Mouse (Mus musculus) CD4-positive, CD25-positive, alpha-beta regulatory T cell, adult 4 months (primary cell): ENCODE measurements around the gene Samd10. TPM values are rescaled to one million over a fixed set of nuclear protein-coding genes. Genes with fewer than 3 reads are reported as not detected.

Experiments used
- ATAC-seq: one replicate; pipeline ENCODE4 v1.8.0; 2017
- polyA plus RNA-seq, 2 experiments: library from polyadenylated mRNA; unstranded; fragments of 100-300 nt; shearing (Covaris generic); gene quantifications; one replicate each; pipeline ENCODE4 v1.2.1; 2017

Samd10 gene
- polyA plus RNA-seq, 2 experiments from 2014 or later = 5.9 to 7.1 TPM

DNA sequence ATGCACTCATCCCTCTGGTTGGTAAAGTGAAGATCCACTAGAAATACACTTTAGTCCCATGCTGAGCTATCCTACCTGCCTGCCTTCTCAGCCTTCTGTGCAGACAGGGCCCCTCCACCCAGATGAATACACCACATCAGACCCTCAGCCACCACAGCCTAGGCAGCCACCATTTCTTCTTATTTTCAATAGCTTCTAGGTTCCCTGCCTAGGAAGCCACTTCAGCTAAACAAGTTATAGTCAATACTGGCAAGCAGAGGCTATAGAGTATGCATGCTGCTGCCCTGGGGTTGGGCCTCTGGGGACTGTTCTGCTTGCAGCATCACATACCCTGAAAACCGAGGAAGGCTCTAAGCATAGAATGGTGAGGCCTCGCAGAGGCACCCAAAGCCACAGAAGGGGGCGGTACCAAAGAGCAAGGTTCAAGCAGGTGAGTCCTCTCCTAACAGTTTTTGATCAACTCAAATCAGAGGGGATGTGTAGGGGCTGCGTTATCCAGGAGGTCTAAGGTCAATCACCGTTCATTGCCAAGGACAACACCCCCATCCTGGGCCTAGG is 7.4 kb downstream of the Samd10 start, which contains the start of gene Prpf6:
Gene Prpf6 (plus strand): TSS at position 341 of the 558 bp plus-strand sequence.
- ATAC-seq = peak; percentile 65

DNA sequence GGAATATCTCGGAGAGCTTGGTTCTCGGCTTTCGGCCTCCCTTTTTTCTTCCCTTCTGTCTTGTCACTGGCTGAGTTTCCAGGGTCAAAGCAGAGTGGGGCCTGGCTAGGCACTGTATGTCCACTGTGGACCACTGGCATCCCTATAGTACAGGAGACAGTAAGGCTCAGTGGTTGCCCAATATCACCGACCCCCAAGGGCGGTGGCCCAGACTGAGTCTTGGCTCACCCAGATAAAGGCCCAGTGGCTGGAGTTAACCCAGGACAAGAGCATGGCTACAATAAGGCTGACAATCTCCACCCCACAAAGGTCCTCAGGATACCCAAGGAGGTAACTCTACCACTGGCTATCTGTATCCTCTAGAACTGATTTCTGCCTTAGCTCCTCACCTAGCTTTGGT is 8.5 kb downstream of the Samd10 start:
- no peak for ATAC-seq

GRCm38 (mm10) chr2:181589732-181590105 is 9.3 kb downstream of the Samd10 start:
- no peak for ATAC-seq

- no peak for ATAC-seq
Measured at GRCm38 (mm10) chr2:181589011-181589731, 9.8 kb downstream of the Samd10 start.

DNA sequence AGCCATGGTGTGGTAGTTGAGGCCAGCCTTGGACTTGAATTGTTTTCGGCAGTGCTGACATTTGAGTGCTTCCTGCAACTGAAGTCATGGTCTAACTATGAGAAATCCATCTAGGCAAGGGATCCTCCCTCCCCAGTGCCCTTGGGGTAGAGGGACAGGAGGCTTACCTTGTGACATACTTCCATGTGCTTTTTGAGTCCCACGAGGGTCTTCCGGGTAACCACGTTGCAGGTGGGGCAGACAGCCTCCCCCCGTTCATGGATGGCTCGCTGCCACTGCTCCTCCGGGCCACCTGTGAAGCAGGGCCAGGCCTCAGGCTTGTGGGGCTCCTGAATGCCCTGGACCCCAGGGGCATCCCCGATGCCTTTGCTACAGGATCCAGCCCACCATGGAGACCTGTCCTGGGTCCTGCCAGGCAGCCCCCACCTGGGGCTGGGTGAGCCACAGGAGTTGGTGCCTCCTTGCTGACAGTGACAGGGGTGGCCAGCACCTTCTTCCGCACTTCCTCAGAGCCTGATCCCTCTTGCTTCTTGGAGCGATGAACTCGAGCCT is 10.7 kb downstream of the Samd10 start:
- ATAC-seq = no peak

- ATAC-seq = no peak
Measured at GRCm38 (mm10) chr2:181587796-181588195, 11.2 kb downstream of the Samd10 start.

- ATAC-seq = no peak
Measured at GRCm38 (mm10) chr2:181586124-181586523, 12.9 kb downstream of the Samd10 start.

DNA sequence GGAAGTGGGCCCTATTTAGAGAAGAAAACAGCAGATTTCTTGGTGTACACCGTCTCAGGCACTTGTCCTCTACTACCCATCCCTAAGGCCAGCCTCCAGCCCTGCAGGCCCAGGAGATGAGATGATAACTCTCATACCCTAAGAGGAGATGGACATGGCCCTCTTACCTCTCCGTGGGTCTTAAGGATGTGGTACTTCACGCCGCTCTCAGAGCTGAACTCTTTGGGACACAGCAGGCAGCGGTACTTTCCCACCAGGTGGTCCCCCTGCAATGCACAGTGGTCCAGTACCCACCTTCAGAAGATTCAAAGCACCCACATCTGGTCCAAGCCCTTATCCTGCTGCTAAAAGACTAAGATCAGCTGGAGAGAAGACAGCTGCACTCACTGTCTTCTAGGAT is 13.5 kb downstream of the Samd10 start:
- no peak for ATAC-seq

DNA sequence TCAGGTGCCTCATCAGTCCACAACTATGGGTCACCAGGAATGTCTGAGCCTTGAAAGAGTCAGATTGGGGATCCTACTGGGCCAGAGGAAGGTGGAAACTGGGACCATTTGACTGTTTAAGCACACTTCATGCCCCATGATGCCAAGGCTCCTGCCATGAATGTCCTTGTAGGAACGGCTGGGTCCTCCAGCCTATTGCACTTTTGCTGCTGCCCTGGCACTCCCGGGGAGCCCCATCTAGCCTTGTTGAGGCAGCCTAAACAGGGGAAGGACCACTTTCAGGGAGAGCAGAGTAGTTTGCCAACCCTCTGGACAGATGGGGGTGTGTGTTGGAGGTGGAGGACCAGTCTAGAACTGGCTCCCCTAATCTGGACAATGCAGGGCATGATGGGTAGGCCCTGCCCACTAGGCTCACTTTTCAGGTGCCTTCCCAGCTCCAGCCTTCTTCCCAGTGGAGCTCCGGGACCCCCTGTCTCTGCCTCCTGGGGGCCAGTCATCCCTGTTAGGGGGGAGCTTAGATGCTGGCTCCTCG is 14.5 kb downstream of the Samd10 start, which contains the start of gene Uckl1:
Gene Uckl1 (minus strand): TSS at position 482 of the 532 bp plus-strand sequence.
- ATAC-seq = no peak

DNA sequence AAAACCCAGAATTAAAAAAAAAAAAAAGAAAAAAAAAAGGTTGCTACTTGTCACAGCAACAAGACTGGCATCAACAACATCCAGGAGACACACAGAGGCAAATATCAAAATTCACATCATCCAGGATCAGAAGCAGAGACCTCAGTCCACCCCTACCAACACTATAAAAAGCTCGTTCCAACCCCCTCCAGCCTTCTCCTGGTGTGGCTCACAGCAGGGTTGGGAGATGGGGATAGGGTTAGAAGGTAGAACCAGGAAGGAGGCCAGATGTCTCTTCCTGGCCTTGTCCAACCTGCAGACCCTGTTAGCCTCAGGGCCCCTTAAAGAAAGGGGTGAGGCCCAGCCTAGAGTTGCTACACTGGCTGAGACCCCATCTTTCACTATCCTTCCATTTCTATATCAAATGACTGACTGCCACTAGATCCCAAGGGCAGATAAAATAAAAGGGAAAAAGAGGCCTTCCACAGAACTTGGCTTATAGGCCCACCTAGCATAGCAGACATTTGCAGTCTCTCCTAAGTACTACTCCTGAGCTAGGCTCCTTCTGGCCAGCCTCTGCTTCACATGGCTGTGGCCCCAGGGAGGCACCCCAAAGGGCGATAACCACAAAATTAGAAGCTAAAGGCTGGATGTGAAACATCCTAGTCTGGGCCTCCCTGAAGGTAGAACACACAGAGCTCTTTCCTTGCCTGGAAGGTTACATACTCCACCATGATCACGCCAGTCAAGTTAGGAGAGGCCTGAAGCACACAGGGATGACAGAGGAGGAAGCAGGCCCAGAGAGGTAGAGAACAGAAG is 15.4 kb downstream of the Samd10 start:
- no peak for ATAC-seq

- no peak for ATAC-seq
Measured at GRCm38 (mm10) chr2:181582939-181583338, 16.1 kb downstream of the Samd10 start.

DNA sequence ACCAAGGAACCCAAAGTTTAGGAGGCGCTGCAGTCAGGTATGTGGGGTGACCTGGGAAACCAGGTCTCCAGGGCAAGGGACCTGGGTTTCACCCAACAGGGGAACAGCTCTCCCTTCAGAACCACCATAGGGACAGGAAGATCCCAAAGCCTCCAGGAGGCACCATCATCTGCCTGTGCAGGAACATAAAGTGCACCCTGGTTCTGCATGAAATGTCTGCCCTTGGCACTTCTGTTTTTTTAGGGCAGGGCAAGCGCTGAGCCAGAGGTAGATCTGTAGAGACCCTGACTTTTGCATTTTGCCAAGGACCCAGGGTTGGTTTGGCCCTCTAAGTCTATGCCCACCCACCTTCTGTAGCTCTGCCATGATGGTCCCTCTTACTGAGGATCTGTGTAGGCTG is 16.7 kb downstream of the Samd10 start:
- no peak for ATAC-seq

DNA sequence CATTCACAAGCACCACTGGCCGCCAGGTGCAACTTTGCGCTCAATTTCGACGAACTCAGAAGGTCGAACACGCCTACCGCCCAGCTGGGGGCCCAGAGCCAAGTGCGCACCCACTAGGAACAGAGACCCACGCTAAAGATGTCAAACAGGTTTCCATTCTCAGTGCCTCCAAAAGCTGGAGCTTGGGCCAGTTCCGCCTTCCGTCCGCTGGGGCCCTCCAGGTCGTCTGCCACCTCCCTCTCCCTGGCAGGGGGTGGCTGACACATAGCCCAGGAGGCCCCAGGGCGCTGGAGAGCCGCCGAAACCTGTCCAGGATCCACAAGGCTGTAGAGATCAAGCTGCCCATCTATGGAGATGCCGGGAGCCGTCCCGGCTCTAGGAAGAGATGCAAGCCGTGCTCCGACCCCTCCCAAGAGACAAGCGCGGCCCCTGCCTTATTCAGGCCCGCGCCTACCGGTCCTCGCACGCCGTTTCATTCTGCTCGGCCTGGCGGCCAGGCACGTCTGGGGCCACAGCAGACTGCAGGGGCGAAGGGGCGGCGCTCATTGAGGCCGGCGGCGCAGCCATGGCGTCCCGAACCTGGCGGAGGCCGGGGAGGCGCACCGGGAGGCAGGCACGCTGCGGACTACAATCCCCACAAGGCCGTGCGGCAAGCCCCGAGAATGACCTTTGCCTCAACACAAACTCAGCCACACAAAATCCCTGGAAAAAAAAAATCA is 17.5 kb downstream of the Samd10 start:
- ATAC-seq = peak; percentile 76

GRCm38 (mm10) chr2:181581016-181581401 is 18.0 kb downstream of the Samd10 start:
- ATAC-seq = peak; percentile 90

- ATAC-seq = no peak
Measured at GRCm38 (mm10) chr2:181580131-181580772, 18.8 kb downstream of the Samd10 start.

DNA sequence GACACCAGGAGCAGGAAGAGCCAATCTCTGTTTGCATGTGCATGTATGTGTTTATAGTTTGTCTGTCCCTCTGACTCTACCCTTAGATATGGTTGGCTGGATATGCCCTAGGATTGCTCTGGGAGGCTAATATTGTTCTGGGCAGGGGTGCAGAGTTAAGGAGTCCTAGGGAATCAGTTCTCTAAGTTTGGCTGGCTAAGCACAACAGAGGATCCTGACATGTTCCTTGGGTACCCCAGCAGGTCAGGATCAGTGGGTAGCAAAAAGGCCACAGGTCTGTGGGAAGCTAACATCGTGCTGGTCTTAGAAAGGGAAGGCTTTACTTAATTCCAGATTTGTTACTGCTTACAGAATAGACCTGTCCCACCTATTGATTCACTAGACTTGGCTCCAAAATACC is 19.3 kb downstream of the Samd10 start:
- ATAC-seq = no peak

GRCm38 (mm10) chr2:181578790-181579618 is 20.0 kb downstream of the Samd10 start:
- ATAC-seq = no peak

DNA sequence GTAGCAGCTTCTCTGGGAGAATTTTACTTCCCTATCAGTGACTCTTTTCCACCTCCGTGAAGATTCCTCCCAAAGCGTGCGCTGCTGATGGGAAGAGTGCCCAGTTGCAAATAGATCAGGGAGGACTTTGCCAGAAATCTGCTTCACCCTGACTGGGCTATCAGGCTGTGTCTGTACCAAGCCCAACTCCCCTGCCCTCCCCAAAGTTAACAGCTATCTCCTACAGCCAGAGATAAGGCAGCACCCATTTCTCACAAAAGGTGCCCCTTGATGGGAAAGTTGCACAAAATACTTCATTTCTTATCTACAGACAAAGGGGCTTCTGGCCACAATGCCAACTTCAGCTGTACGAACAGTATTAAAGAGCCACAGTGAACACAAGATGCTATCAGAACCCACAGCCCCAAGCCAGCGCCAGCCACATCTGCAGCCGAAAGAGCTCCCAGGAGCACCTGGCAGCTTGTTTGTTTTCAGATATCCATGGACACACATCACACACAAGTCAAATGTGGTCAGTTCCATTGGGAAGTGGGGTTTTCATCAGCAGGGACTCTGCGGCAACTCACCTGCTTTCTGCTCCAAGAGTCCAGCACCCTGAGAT is 20.9 kb downstream of the Samd10 start:
- no peak for ATAC-seq

DNA sequence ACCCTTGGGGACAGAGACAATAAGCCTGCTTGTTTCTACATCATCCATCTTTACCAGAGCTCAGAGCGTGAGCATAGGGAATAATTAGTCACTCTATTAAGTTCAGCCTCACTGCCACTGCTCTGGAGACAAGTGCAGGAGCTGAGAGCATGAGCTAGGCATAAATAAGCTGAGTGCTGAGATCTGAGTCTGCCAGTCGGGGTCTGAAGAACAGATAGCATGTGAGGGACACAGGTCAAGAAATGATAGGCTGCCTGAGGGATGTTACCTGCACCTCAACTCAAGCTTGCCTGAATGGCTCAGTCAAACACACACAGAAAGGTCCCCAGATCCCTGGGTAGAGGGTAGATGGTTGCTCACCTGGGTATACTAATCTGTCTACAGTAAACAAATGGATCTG is 21.9 kb downstream of the Samd10 start:
- ATAC-seq = no peak

DNA sequence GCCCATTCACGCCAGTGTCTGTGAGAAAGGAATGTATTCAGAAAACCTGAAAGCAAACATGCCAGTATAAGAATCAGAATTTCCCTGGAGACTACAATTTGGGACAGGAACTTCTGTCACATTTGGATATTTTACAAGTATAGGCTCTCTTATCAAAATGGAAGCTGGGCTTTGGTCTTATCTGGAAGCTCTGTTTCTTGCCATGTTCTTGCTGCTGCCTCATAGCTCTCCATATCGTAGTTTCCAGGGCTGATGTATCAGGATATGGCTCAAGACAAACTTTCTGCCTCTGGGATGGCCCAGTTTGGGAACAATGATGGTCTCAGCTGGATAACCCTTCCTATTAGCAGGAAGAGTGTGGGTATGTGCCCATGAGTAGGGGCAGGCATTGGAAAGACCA is 22.4 kb downstream of the Samd10 start:
- no peak for ATAC-seq
